Mouse (Mus musculus): ENCODE data around the gene Tmem94.

GRCm38 (mm10) chr11:115734041-115734686 is 31.1 kb upstream of the Tmem94 start:
- TF ChIP-seq CTCF (IDR thresholded peaks at IDR 0.05; ENCODE audit: insufficient read depth, low read depth, low read length) (no peak), POLR2A (IDR thresholded peaks at IDR 0.05; ENCODE audit: insufficient read depth, low read depth, low read length) (no peak)

Data from olfactory bulb, adult 2 months (tissue).